Mouse (Mus musculus) kidney, postnatal 0 days (tissue): ENCODE measurements around the gene Aqr. TPM values are rescaled to one million over a fixed set of nuclear protein-coding genes. Genes with fewer than 3 reads are reported as not detected.

ENCODE experiments used
- ATAC-seq: fragments of 200-750 bp; cut with Nextera tagmentation; replicated peaks from 2 replicates; pipeline ENCODE4 v1.8.0; 2017; ENCODE audit warnings: low read depth, moderate number of reproducible peaks, moderate TSS enrichment, moderate library complexity; ENCODE audit not compliant: low FRiP score
- DNase-seq: peaks from one replicate; pipeline ENCODE4 v3.0.0-alpha.2; 2016; ENCODE audit warnings: low spot score
- H3K27ac ChIP-seq: fragments of 300-500 bp; sonication (generic); 2 replicates; pipeline ENCODE4 v1.5.1; 2014; ENCODE audit warnings: mild to moderate bottlenecking
- H3K27me3 ChIP-seq: fragments of 300-500 bp; sonication (generic); 2 replicates; pipeline ENCODE4 v1.6.1; 2014; ENCODE audit warnings: low read length, mixed read lengths; ENCODE audit not compliant: insufficient read depth
- H3K36me3 ChIP-seq: fragments of 300-500 bp; sonication (generic); 2 replicates; pipeline ENCODE4 v1.6.1; 2014; ENCODE audit warnings: low read length, mixed read lengths; ENCODE audit not compliant: insufficient read depth
- H3K4me1 ChIP-seq: fragments of 300-500 bp; sonication (generic); replicated peaks from 2 replicates; pipeline ENCODE4 v1.6.1; 2014; ENCODE audit warnings: antibody characterized with exemption, low read length, mixed read lengths; ENCODE audit not compliant: insufficient read depth
- H3K4me2 ChIP-seq: fragments of 300-500 bp; sonication (generic); 2 replicates; pipeline ENCODE4 v1.6.1; 2014; ENCODE audit warnings: mild to moderate bottlenecking, low read length, moderate library complexity, mixed read lengths
- H3K4me3 ChIP-seq: fragments of 300-500 bp; sonication (generic); replicated peaks from 2 replicates; pipeline ENCODE4 v1.5.1; 2014; ENCODE audit warnings: low read depth, low read length
- H3K9ac ChIP-seq: fragments of 300-500 bp; sonication (generic); 2 replicates; pipeline ENCODE4 v1.6.1; 2014; ENCODE audit warnings: low read depth, low read length
- H3K9me3 ChIP-seq: fragments of 300-500 bp; sonication (generic); replicated peaks from 2 replicates; pipeline ENCODE4 v1.6.1; 2016; ENCODE audit warnings: low read length, inconsistent platforms, mixed read lengths
- CTCF ChIP-seq: IDR thresholded peaks from 2 replicates; pipeline ENCODE4 v1.5.1; 2016; ENCODE audit warnings: antibody characterized with exemption, low read depth, mild to moderate bottlenecking, moderate library complexity
- WGBS: fragments of 180-500 bp; shearing (Covaris S2); extraction: QIAGEN DNeasy Blood & Tissue Kit; methylation state at CpG from one replicate; pipeline ENCODE4 v1.1.7; 2014; 5-methylcytosine and 5-hydroxymethylcytosine counted together
- polyA plus RNA-seq: library from polyadenylated mRNA; unstranded; fragments of >200 nt; fragmentation: Nextera tagmentation; extraction: Ambion mirVana; gene quantifications from 2 replicates; pipeline ENCODE4 v1.2.1, GENCODE M21; 2015

Gene Aqr
- polyA plus RNA-seq, 1 experiment from 2014 or later = 44.4 TPM

DNA sequence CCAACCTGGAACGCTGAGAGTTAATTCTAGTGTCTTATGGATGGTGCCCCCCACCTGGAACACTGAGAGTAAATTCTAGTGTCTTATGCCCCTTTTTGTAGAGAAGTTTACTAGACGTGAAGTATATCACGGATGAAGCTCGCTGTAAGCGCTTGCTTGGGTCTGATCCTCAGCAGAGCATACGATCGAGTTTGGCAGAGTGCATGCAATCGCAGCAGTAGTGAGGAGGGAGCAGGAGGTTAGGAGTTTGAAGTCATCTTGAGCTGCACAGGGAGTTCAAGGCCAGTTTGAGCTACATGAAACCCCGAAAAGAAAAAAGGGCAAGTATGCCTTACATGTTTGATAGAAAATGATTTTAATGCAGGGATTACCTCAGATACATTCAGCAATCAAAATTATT, 86.0 kb downstream of the Aqr start:
- Histone ChIP-seq H3K27me3 (no peaks in the 10 kb centered on the region), H3K4me1 (no peaks in the 10 kb centered on the region), H3K9me3 (no peaks in the 10 kb centered on the region), H3K27ac (no peak overlapping the region), H3K4me3 (no peak overlapping the region), H3K9ac (no peak overlapping the region), H3K4me2 (no peak overlapping the region), H3K36me3 (peaks cover 35% of the 10 kb centered on the region)
- no peak for DNase-seq
- ATAC-seq = no peak
- no peak for TF ChIP-seq CTCF
- WGBS = 92% methylated on average over 9 of the region's 9 CpGs

DNA sequence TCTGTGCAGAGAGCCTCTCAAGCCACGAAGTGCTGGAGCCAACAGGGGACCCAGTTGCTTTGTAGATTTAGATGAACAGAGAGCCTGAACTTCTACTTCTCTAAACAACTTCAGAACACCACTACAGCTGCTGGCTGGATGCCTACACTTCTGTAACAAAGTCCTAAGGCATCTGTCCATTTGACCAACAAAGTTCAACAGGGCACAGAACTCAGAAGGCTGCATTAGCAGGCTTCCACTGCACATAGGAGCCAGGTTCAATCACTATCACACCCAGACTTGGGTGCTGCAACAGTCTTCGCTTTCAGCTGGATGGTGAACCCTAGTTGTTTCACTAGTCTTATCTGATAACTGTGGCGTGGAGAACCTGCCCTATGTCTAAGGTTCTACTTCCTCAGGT, 87.0 kb downstream of the Aqr start:
- no peak for DNase-seq
- H3K9me3 ChIP-seq = no peaks in the 10 kb centered on the region
- H3K27me3 ChIP-seq = no peaks in the 10 kb centered on the region
- H3K4me1 ChIP-seq = no peaks in the 10 kb centered on the region
- no peak overlapping the region for H3K9ac ChIP-seq
- 92% methylated on average over 3 of the region's 3 CpGs for WGBS
- H3K27ac ChIP-seq = no peak overlapping the region
- no peak for TF ChIP-seq CTCF
- ATAC-seq = no peak
- no peak overlapping the region for H3K4me2 ChIP-seq
- no peak overlapping the region for H3K4me3 ChIP-seq
- H3K36me3 ChIP-seq = peaks cover 27% of the 10 kb centered on the region

DNA sequence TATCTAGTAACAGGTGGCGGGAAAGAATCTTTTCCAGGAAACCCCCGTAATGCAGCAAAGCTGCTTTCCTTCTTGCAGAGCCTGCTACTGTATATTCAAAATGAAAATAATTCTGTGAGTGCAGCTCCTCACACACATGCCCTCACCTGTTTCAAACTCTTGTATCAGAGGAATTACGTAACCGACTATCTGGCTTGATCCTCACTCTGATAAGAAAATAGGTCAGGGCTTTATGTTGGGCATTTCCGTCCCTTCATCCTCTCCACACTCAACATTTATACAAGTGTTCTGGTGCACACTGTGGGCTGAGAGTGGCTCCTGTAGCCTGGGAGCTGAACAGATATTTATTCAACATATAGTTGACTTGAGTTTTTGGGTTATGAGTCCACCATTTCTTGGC, 87.7 kb downstream of the Aqr start:
- Histone ChIP-seq H3K9me3 (no peaks in the 10 kb centered on the region), H3K27ac (no peak overlapping the region), H3K4me1 (no peaks in the 10 kb centered on the region), H3K36me3 (peaks cover 22% of the 10 kb centered on the region; the same call in 1 of the 2 replicates), H3K27me3 (no peaks in the 10 kb centered on the region), H3K4me3 (no peak overlapping the region), H3K9ac (no peak overlapping the region), H3K4me2 (no peak overlapping the region)
- ATAC-seq (no peak), DNase-seq (no peak)
- WGBS = 97% methylated on average over 5 of the region's 5 CpGs
- TF ChIP-seq CTCF = no peak

DNA sequence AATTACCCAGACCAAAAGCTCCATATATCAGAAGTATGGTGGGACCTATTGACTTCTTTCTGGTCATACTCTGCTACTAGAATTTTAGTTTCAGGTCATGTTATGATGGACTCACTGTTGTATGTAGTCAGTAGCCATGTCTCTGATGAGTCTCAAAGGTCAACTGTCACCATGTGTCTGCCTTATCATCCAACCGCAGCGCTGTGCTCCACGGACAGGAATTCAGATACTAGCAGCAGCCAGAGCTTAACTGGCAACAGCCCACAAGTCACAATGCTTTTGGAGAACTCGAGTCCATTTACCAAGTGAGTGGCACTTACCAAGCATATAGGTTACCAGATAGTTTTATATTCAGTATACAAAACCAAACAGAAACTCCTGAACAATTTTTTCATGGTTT, 89.2 kb downstream of the Aqr start:
- peaks cover 18% of the 10 kb centered on the region; the same call in 1 of the 2 replicates for H3K36me3 ChIP-seq
- H3K4me1 ChIP-seq = no peaks in the 10 kb centered on the region
- H3K27me3 ChIP-seq = no peaks in the 10 kb centered on the region
- no peak overlapping the region for H3K9ac ChIP-seq
- 93% methylated on average over 4 of the region's 4 CpGs for WGBS
- no peak for TF ChIP-seq CTCF
- ATAC-seq (no peak), DNase-seq (no peak)
- H3K27ac ChIP-seq = no peak overlapping the region
- no peaks in the 10 kb centered on the region for H3K9me3 ChIP-seq
- no peak overlapping the region for H3K4me2 ChIP-seq
- no peak overlapping the region for H3K4me3 ChIP-seq

DNA sequence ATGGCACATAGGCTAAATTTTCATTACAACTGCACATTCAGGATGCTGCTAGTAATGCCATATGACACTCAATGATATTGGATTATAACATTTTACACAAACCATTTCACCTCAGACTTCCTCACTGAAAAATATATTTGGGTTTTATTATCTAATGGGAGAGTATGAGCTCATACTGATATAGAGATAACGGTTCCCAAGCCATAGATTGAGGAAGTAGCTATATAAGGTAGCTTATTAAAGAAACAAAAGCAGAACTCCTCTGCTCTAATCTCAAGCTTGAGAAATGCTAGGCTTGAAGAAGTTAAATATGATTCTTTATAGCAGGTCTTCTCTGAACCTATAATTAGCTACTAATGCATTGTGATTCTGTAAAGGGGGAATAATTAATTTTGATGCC, 90.3 kb downstream of the Aqr start:
- Histone ChIP-seq H3K4me1 (no peaks in the 10 kb centered on the region), H3K4me2 (no peak overlapping the region), H3K36me3 (peaks cover 16% of the 10 kb centered on the region; the same call in 1 of the 2 replicates), H3K4me3 (no peak overlapping the region), H3K27ac (no peak overlapping the region), H3K27me3 (no peaks in the 10 kb centered on the region), H3K9me3 (no peaks in the 10 kb centered on the region), H3K9ac (no peak overlapping the region)
- DNase-seq = no peak
- no peak for TF ChIP-seq CTCF
- ATAC-seq = no peak
- WGBS = 92% methylated on average over 1 of the region's 1 CpGs

DNA sequence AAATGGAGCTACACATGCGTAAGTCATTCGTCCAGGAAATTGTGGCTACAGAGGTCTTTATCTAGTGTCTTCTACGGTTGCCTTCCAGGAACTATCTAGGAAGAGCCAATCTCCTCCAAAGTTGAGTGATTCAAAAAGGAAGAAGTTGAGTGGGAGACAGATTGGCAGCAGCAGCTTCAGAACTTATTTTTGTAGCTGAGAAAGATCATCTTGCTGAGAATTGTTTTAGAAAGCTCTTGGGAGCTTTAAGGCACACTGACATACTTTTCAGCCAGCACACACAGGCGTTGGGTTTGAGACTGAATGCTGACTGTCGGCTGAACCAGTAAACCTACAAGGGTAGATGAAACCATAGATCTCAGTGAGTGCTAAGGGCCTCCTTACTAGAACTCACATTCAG, 91.5 kb downstream of the Aqr start:
- 71% methylated on average over 5 of the region's 5 CpGs for WGBS
- Histone ChIP-seq H3K4me3 (no peak overlapping the region), H3K36me3 (0 out of 2 replicates have a peak, but pooled peaks cover 6% of the 10 kb centered on the region), H3K27ac (no peak overlapping the region), H3K9ac (no peak overlapping the region), H3K4me2 (no peak overlapping the region), H3K27me3 (no peaks in the 10 kb centered on the region), H3K4me1 (no peaks in the 10 kb centered on the region), H3K9me3 (no peaks in the 10 kb centered on the region)
- no peak for ATAC-seq
- DNase-seq = no peak
- TF ChIP-seq CTCF = no peak

DNA sequence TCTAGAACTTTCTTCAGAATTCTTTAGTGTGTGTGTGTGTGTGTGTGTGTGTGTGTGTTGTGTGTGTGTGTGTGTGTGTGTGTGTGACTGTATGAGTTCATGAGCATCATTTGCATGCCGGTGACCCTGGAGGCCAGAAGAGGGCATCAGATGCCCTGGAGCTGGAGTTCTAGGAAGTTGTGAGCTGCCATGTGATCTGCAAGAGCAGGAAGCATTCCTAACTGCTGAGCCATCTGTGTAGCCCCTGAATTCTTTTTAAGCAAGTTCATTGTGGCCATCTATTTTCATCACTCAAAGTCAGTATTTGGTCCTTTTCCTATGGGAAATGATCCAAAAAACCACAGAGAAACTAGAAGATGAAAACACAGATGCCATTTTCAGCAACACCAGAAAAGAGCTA, 92.1 kb downstream of the Aqr start:
- no peaks in the 10 kb centered on the region for H3K9me3 ChIP-seq
- no peaks in the 10 kb centered on the region for H3K4me1 ChIP-seq
- ATAC-seq = no peak
- H3K27me3 ChIP-seq = no peaks in the 10 kb centered on the region
- no peak overlapping the region for H3K4me3 ChIP-seq
- no peak for TF ChIP-seq CTCF
- H3K36me3 ChIP-seq = no peaks in the 10 kb centered on the region
- no peak overlapping the region for H3K4me2 ChIP-seq
- no peak for DNase-seq
- H3K27ac ChIP-seq = no peak overlapping the region
- H3K9ac ChIP-seq = no peak overlapping the region
- WGBS = 96% methylated on average over 1 of the region's 1 CpGs
